Mouse (Mus musculus) fibroblast of lung, adult 2 months (primary cell): ENCODE measurements at regions not wholly inside any gene's neighbourhood (a gene's known extent, or its start where the extent isn't known, plus 50 kb on each side); places are given as distances from the start of the nearest gene placed in this dataset.

Source experiments
- DNase-seq: peaks from one replicate; pipeline ENCODE4 v3.0.0-alpha.2; 2011; ENCODE audit warnings: low read depth

- no peak for DNase-seq
Observed at GRCm38 (mm10) chr2:72753788-72754713, 226.2 kb downstream of the Sp3 start.

- DNase-seq: no peak
Observed at GRCm38 (mm10) chr2:72763454-72763853, 216.8 kb downstream of the Sp3 start.

GRCm38 (mm10) chr2:72769030-72769630 lies 211.1 kb downstream of the Sp3 start:
- no peak for DNase-seq

GRCm38 (mm10) chr2:72773401-72773800 lies 206.8 kb downstream of the Sp3 start:
- no peak for DNase-seq

- no peak for DNase-seq
Observed at GRCm38 (mm10) chr2:72777330-72777729, 202.9 kb downstream of the Sp3 start.

- peak; percentile 53 for DNase-seq
Observed at GRCm38 (mm10) chr2:72777806-72778510, 202.3 kb downstream of the Sp3 start.

GRCm38 (mm10) chr2:72779268-72780163 lies 200.7 kb downstream of the Sp3 start:
- DNase-seq: no peak

GRCm38 (mm10) chr2:72781369-72782275 lies 198.6 kb downstream of the Sp3 start:
- no peak for DNase-seq

GRCm38 (mm10) chr2:72782355-72782754 lies 197.9 kb downstream of the Sp3 start:
- no peak for DNase-seq

- peak; percentile 36 for DNase-seq
Observed at GRCm38 (mm10) chr2:72785365-72786043, 194.7 kb downstream of the Sp3 start.

GRCm38 (mm10) chr2:72786044-72786737 lies 194.1 kb downstream of the Sp3 start:
- DNase-seq: no peak

- no peak for DNase-seq
Observed at GRCm38 (mm10) chr2:72787616-72788015, 192.6 kb downstream of the Sp3 start.

GRCm38 (mm10) chr2:72791496-72791895 lies 188.8 kb downstream of the Sp3 start:
- no peak for DNase-seq

GRCm38 (mm10) chr2:72793424-72793823 lies 186.8 kb downstream of the Sp3 start:
- no peak for DNase-seq

- no peak for DNase-seq
Observed at GRCm38 (mm10) chr2:72794501-72794900, 185.7 kb downstream of the Sp3 start.

- DNase-seq: no peak
Observed at GRCm38 (mm10) chr2:72797002-72797718, 183.1 kb downstream of the Sp3 start.

- DNase-seq: no peak
Observed at GRCm38 (mm10) chr2:72800696-72801095, 179.6 kb downstream of the Sp3 start.

- DNase-seq: no peak
Observed at GRCm38 (mm10) chr2:72813282-72813974, 166.8 kb downstream of the Sp3 start.
